Mouse (Mus musculus): ENCODE data around the gene Bin2. TPM values are rescaled to one million over a fixed set of nuclear protein-coding genes. Genes with fewer than 3 reads are reported as not detected.

Gene Bin2
- polyA plus RNA-seq, 1 experiment from 2014 or later = 40.6 TPM

GRCm38 (mm10) chr15:100681770-100682169, 12.4 kb upstream of the Bin2 start:
- H3K4me3 ChIP-seq = no peak overlapping the region
- H3K4me1 ChIP-seq = peaks cover 62% of the 10 kb centered on the region
- H3K9ac ChIP-seq = no peak overlapping the region
- no peaks in the 10 kb centered on the region for H3K36me3 ChIP-seq
- no peak overlapping the region for H3K4me2 ChIP-seq
- no peak overlapping the region for H3K27ac ChIP-seq
- 53% methylated on average over 7 of the region's 7 CpGs for WGBS (ENCODE audit: insufficient replicate concordance)
- no peak for ATAC-seq
- 0 out of 2 replicates have a peak, but pooled peaks cover 3% of the 10 kb centered on the region for H3K27me3 ChIP-seq (replicated peaks)
- no peaks in the 10 kb centered on the region for H3K9me3 ChIP-seq (replicated peaks)

- H3K27me3 ChIP-seq (replicated peaks) = no peaks in the 10 kb centered on the region
- 25% methylated on average over 3 of the region's 3 CpGs for WGBS (ENCODE audit: insufficient replicate concordance)
- no peak overlapping the region for H3K4me3 ChIP-seq
- H3K27ac ChIP-seq = no peak overlapping the region
- H3K4me1 ChIP-seq = peaks cover 53% of the 10 kb centered on the region
- no peak for ATAC-seq
- no peak overlapping the region for H3K4me2 ChIP-seq
- H3K9me3 ChIP-seq (replicated peaks) = no peaks in the 10 kb centered on the region
- H3K36me3 ChIP-seq = no peaks in the 10 kb centered on the region
- no peak overlapping the region for H3K9ac ChIP-seq
Measured at GRCm38 (mm10) chr15:100680381-100680780, 11.0 kb upstream of the Bin2 start.

- Histone ChIP-seq H3K9ac (no peak overlapping the region), H3K36me3 (no peaks in the 10 kb centered on the region), H3K4me2 (no peak overlapping the region), H3K27me3 (replicated peaks) (no peaks in the 10 kb centered on the region), H3K4me1 (peaks cover 53% of the 10 kb centered on the region), H3K27ac (peak overlapping the region; percentile 59; the same call in 1 of the 2 replicates), H3K9me3 (replicated peaks) (no peaks in the 10 kb centered on the region), H3K4me3 (no peak overlapping the region)
- WGBS (ENCODE audit: insufficient replicate concordance) = 74% methylated on average over 14 of the region's 14 CpGs
- ATAC-seq = no peak
Measured at GRCm38 (mm10) chr15:100679005-100679404, 9.7 kb upstream of the Bin2 start.

GRCm38 (mm10) chr15:100678581-100678980, 9.2 kb upstream of the Bin2 start:
- 72% methylated on average over 12 of the region's 12 CpGs for WGBS (ENCODE audit: insufficient replicate concordance)

GRCm38 (mm10) chr15:100677675-100678074, 8.3 kb upstream of the Bin2 start:
- Histone ChIP-seq H3K4me1 (peaks cover 56% of the 10 kb centered on the region), H3K4me3 (no peak overlapping the region), H3K27me3 (replicated peaks) (no peaks in the 10 kb centered on the region), H3K4me2 (no peak overlapping the region), H3K9ac (no peak overlapping the region), H3K36me3 (no peaks in the 10 kb centered on the region), H3K9me3 (replicated peaks) (no peaks in the 10 kb centered on the region), H3K27ac (no peak overlapping the region)
- WGBS (ENCODE audit: insufficient replicate concordance) = 81% methylated on average over 8 of the region's 8 CpGs
- ATAC-seq = no peak

More at GRCm38 (mm10) chr15:100678581-100678980, 9.2 kb upstream of the Bin2 start:
- Histone ChIP-seq H3K4me3 (no peak overlapping the region), H3K27me3 (replicated peaks) (no peaks in the 10 kb centered on the region), H3K27ac (peak overlapping the region; percentile 59; the same call in 1 of the 2 replicates), H3K36me3 (no peaks in the 10 kb centered on the region), H3K4me1 (peaks cover 55% of the 10 kb centered on the region), H3K9ac (no peak overlapping the region), H3K9me3 (replicated peaks) (no peaks in the 10 kb centered on the region), H3K4me2 (no peak overlapping the region)
- ATAC-seq = no peak

- peaks cover 61% of the 10 kb centered on the region for H3K4me1 ChIP-seq
- H3K9me3 ChIP-seq (replicated peaks) = no peaks in the 10 kb centered on the region
- no peak for ATAC-seq
- no peak overlapping the region for H3K27ac ChIP-seq
- H3K9ac ChIP-seq = no peak overlapping the region
- H3K27me3 ChIP-seq (replicated peaks) = no peaks in the 10 kb centered on the region
- WGBS (ENCODE audit: insufficient replicate concordance) = 73% methylated on average over 1 of the region's 1 CpGs
- H3K36me3 ChIP-seq = no peaks in the 10 kb centered on the region
- no peak overlapping the region for H3K4me2 ChIP-seq
- H3K4me3 ChIP-seq = no peak overlapping the region
Measured at GRCm38 (mm10) chr15:100676521-100676920, 7.2 kb upstream of the Bin2 start.

- 59% methylated on average over 3 of the region's 3 CpGs for WGBS (ENCODE audit: insufficient replicate concordance)
- H3K4me2 ChIP-seq = no peak overlapping the region
- H3K27me3 ChIP-seq (replicated peaks) = no peaks in the 10 kb centered on the region
- no peaks in the 10 kb centered on the region for H3K36me3 ChIP-seq
- no peak for ATAC-seq
- peak overlapping the region; percentile 87 for H3K27ac ChIP-seq
- H3K4me3 ChIP-seq = no peak overlapping the region
- H3K4me1 ChIP-seq = peaks cover 52% of the 10 kb centered on the region
- no peak overlapping the region for H3K9ac ChIP-seq
- H3K9me3 ChIP-seq (replicated peaks) = no peaks in the 10 kb centered on the region
Measured at GRCm38 (mm10) chr15:100675486-100675885, 6.1 kb upstream of the Bin2 start.

GRCm38 (mm10) chr15:100674566-100674965, 5.2 kb upstream of the Bin2 start:
- peaks cover 49% of the 10 kb centered on the region for H3K4me1 ChIP-seq
- H3K27ac ChIP-seq = peak overlapping the region; percentile 87
- 49% methylated on average over 10 of the region's 10 CpGs for WGBS (ENCODE audit: insufficient replicate concordance)
- no peak for ATAC-seq
- no peaks in the 10 kb centered on the region for H3K36me3 ChIP-seq
- peak overlapping the region; percentile 40; the same call in 1 of the 2 replicates for H3K9ac ChIP-seq
- no peaks in the 10 kb centered on the region for H3K27me3 ChIP-seq (replicated peaks)
- no peak overlapping the region for H3K4me3 ChIP-seq
- no peaks in the 10 kb centered on the region for H3K9me3 ChIP-seq (replicated peaks)
- peak overlapping the region; percentile 62; the same call in 1 of the 2 replicates for H3K4me2 ChIP-seq

GRCm38 (mm10) chr15:100673585-100674391, 4.4 kb upstream of the Bin2 start:
- peak overlapping the region; percentile 62 for H3K4me2 ChIP-seq
- ATAC-seq = peak; percentile 89
- no peaks in the 10 kb centered on the region for H3K9me3 ChIP-seq (replicated peaks)
- H3K4me3 ChIP-seq = peak overlapping the region; percentile 22
- peak overlapping the region; percentile 87 for H3K27ac ChIP-seq
- H3K36me3 ChIP-seq = no peaks in the 10 kb centered on the region
- no peaks in the 10 kb centered on the region for H3K27me3 ChIP-seq (replicated peaks)
- H3K4me1 ChIP-seq = peaks cover 51% of the 10 kb centered on the region
- 12% methylated on average over 11 of the region's 12 CpGs for WGBS (ENCODE audit: insufficient replicate concordance)
- peak overlapping the region; percentile 40; the same call in 1 of the 2 replicates for H3K9ac ChIP-seq

- Histone ChIP-seq H3K4me1 (peaks cover 79% of the 10 kb centered on the region), H3K9ac (no peak overlapping the region), H3K9me3 (replicated peaks) (no peaks in the 10 kb centered on the region), H3K27me3 (replicated peaks) (no peaks in the 10 kb centered on the region), H3K36me3 (no peaks in the 10 kb centered on the region), H3K4me2 (no peak overlapping the region), H3K27ac (no peak overlapping the region), H3K4me3 (no peak overlapping the region)
- no peak for ATAC-seq
- WGBS (ENCODE audit: insufficient replicate concordance) = 79% methylated on average over 5 of the region's 5 CpGs
Measured at GRCm38 (mm10) chr15:100670833-100671232, 1.5 kb upstream of the Bin2 start.

GRCm38 (mm10) chr15:100670004-100670403, 651 bp upstream of the Bin2 start:
- 62% methylated on average over 8 of the region's 8 CpGs for WGBS (ENCODE audit: insufficient replicate concordance)
- no peak for ATAC-seq

GRCm38 (mm10) chr15:100667871-100668545, 1.3 kb downstream of the Bin2 start:
- H3K4me1 ChIP-seq = peaks cover 79% of the 10 kb centered on the region
- no peaks in the 10 kb centered on the region for H3K27me3 ChIP-seq (replicated peaks)
- no peaks in the 10 kb centered on the region for H3K36me3 ChIP-seq
- peak overlapping the region; percentile 68 for H3K4me3 ChIP-seq
- WGBS (ENCODE audit: insufficient replicate concordance) = 46% methylated on average over 5 of the region's 5 CpGs
- H3K4me2 ChIP-seq = peak overlapping the region; percentile 74
- ATAC-seq = no peak
- H3K27ac ChIP-seq = peak overlapping the region; percentile 22; the same call in 1 of the 2 replicates
- 0 out of 2 replicates have a peak overlapping the region, but pooled peaks have one; percentile 5 for H3K9ac ChIP-seq
- no peaks in the 10 kb centered on the region for H3K9me3 ChIP-seq (replicated peaks)

More at GRCm38 (mm10) chr15:100670004-100670403, 651 bp upstream of the Bin2 start:
- H3K27ac ChIP-seq = 0 out of 2 replicates have a peak overlapping the region, but pooled peaks have one; percentile 14
- no peak overlapping the region for H3K4me3 ChIP-seq
- no peaks in the 10 kb centered on the region for H3K27me3 ChIP-seq (replicated peaks)
- no peak overlapping the region for H3K4me2 ChIP-seq
- peaks cover 79% of the 10 kb centered on the region for H3K4me1 ChIP-seq
- H3K9me3 ChIP-seq (replicated peaks) = no peaks in the 10 kb centered on the region
- no peaks in the 10 kb centered on the region for H3K36me3 ChIP-seq
- H3K9ac ChIP-seq = no peak overlapping the region

Data from liver, embryonic 12.5 days (tissue).